Mouse (Mus musculus): ENCODE data around the gene Rbks. TPM values are rescaled to one million over a fixed set of nuclear protein-coding genes. Genes with fewer than 3 reads are reported as not detected.

Gene Rbks
- polyA plus RNA-seq, 1 experiment from 2014 or later, result 4.2 TPM

GRCm38 (mm10) chr5:31673431-31673830, 24.0 kb downstream of the Rbks start:
- Histone ChIP-seq H3K4me3 (replicated peaks) (no peak overlapping the region), H3K9ac (no peak overlapping the region), H3K4me2 (replicated peaks) (no peak overlapping the region), H3K36me3 (no peaks in the 10 kb centered on the region), H3K9me3 (replicated peaks) (no peaks in the 10 kb centered on the region), H3K27ac (replicated peaks) (no peak overlapping the region), H3K27me3 (no peaks in the 10 kb centered on the region), H3K4me1 (no peaks in the 10 kb centered on the region)
- 62% methylated on average over 2 of the region's 2 CpGs for WGBS
- no peak for ATAC-seq (ENCODE audit: insufficient number of reproducible peaks, low FRiP score, low TSS enrichment, low read depth)

DNA sequence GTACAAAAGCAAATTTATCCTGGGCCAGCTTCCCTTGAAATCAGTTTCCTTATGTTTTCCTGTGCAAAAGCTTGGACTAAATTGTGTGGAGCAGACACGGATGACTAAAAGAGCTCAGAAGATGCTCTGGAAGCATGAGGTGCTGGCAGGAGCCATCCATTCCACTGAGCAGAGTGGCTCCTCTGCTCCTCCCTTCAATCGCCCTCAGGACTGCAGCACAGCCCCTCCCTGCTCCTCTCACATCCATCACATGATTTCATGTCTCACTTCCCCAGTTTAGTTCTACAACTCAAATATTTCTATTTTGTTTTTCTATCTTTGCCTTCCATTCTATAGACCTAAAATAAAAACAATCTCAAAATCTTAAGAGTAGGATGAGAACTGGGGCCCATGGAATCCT, 26.3 kb downstream of the Rbks start:
- Histone ChIP-seq H3K27me3 (no peaks in the 10 kb centered on the region), H3K9ac (no peak overlapping the region), H3K36me3 (no peaks in the 10 kb centered on the region), H3K27ac (replicated peaks) (no peak overlapping the region), H3K4me2 (replicated peaks) (no peak overlapping the region), H3K4me1 (0 out of 2 replicates have a peak, but pooled peaks cover 4% of the 10 kb centered on the region), H3K9me3 (replicated peaks) (no peaks in the 10 kb centered on the region), H3K4me3 (replicated peaks) (no peak overlapping the region)
- 44% methylated on average over 2 of the region's 2 CpGs for WGBS
- ATAC-seq (ENCODE audit: insufficient number of reproducible peaks, low FRiP score, low TSS enrichment, low read depth), result no peak

GRCm38 (mm10) chr5:31669984-31670383, 27.4 kb downstream of the Rbks start:
- Histone ChIP-seq H3K9me3 (replicated peaks) (no peaks in the 10 kb centered on the region), H3K4me1 (0 out of 2 replicates have a peak, but pooled peaks cover 5% of the 10 kb centered on the region), H3K4me3 (replicated peaks) (no peak overlapping the region), H3K27me3 (no peaks in the 10 kb centered on the region), H3K36me3 (no peaks in the 10 kb centered on the region), H3K27ac (replicated peaks) (no peak overlapping the region), H3K4me2 (replicated peaks) (no peak overlapping the region), H3K9ac (no peak overlapping the region)
- ATAC-seq (ENCODE audit: insufficient number of reproducible peaks, low FRiP score, low TSS enrichment, low read depth), result no peak
- 73% methylated on average over 5 of the region's 5 CpGs for WGBS

DNA sequence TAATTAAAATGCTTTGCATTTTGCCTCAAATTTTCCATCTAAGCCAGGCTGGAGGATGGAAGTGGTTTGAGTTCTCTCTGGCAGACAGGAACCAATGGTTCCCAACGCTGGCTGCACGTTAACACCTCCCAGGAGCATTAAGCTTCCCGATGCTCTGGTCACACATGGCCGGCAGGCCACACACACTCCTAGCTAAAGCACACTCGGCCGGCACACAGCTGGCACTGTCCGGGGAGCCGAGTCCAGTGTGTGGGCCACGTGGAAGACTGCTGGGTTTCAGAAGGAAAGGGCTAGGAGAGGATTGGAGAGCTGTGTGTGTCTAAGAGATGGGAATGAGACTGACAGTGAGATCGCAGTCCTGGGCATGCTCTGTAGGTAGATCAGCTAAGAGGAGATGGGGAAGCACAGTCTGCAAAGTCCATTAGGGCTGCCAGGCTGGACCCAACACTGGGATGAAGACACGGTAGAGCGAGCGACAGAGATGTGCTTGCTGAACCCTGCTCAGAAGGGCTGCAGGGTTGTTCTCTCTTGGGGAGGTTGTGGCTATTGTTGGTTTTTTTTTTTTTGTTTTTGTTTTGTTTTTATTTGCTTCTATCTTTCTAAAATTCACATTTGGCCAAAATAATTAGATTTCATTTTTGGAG, 29.0 kb downstream of the Rbks start:
- Histone ChIP-seq H3K36me3 (no peaks in the 10 kb centered on the region), H3K4me2 (replicated peaks) (no peak overlapping the region), H3K27ac (replicated peaks) (no peak overlapping the region), H3K4me3 (replicated peaks) (no peak overlapping the region), H3K4me1 (0 out of 2 replicates have a peak, but pooled peaks cover 5% of the 10 kb centered on the region), H3K9ac (no peak overlapping the region), H3K27me3 (no peaks in the 10 kb centered on the region), H3K9me3 (replicated peaks) (no peaks in the 10 kb centered on the region)
- no peak for ATAC-seq (ENCODE audit: insufficient number of reproducible peaks, low FRiP score, low TSS enrichment, low read depth)
- 71% methylated on average over 13 of the region's 13 CpGs for WGBS

GRCm38 (mm10) chr5:31666176-31666575, 31.3 kb downstream of the Rbks start:
- no peak for ATAC-seq (ENCODE audit: insufficient number of reproducible peaks, low FRiP score, low TSS enrichment, low read depth)
- 14% methylated on average over 1 of the region's 1 CpGs for WGBS
- Histone ChIP-seq H3K36me3 (no peaks in the 10 kb centered on the region), H3K27me3 (no peaks in the 10 kb centered on the region), H3K4me2 (replicated peaks) (no peak overlapping the region), H3K9ac (no peak overlapping the region), H3K4me1 (0 out of 2 replicates have a peak, but pooled peaks cover 5% of the 10 kb centered on the region), H3K4me3 (replicated peaks) (no peak overlapping the region), H3K27ac (replicated peaks) (0 out of 2 replicates have a peak overlapping the region, but pooled peaks have one; percentile 36), H3K9me3 (replicated peaks) (no peaks in the 10 kb centered on the region)

- 74% methylated on average over 1 of the region's 1 CpGs for WGBS
- ATAC-seq (ENCODE audit: insufficient number of reproducible peaks, low FRiP score, low TSS enrichment, low read depth), result no peak
- H3K4me1 ChIP-seq, result no peaks in the 10 kb centered on the region
These were observed 41.7 kb downstream of the Rbks start for GRCm38 (mm10) chr5:31655688-31656190.

GRCm38 (mm10) chr5:31650518-31651288, 46.7 kb downstream of the Rbks start:
- 79% methylated on average over 2 of the region's 2 CpGs for WGBS
- ATAC-seq (ENCODE audit: insufficient number of reproducible peaks, low FRiP score, low TSS enrichment, low read depth), result no peak
- H3K27me3 ChIP-seq, result no peaks in the 10 kb centered on the region
- no peak overlapping the region for H3K9ac ChIP-seq
- H3K36me3 ChIP-seq, result no peaks in the 10 kb centered on the region
- no peak overlapping the region for H3K4me3 ChIP-seq (replicated peaks)
- no peaks in the 10 kb centered on the region for H3K4me1 ChIP-seq
- no peaks in the 10 kb centered on the region for H3K9me3 ChIP-seq (replicated peaks)
- H3K4me2 ChIP-seq (replicated peaks), result no peak overlapping the region
- H3K27ac ChIP-seq (replicated peaks), result no peak overlapping the region

More at GRCm38 (mm10) chr5:31655688-31656190, 41.7 kb downstream of the Rbks start:
- no peak overlapping the region for H3K4me3 ChIP-seq (replicated peaks)
- no peak overlapping the region for H3K4me2 ChIP-seq (replicated peaks)
- no peaks in the 10 kb centered on the region for H3K9me3 ChIP-seq (replicated peaks)
- no peaks in the 10 kb centered on the region for H3K27me3 ChIP-seq
- H3K27ac ChIP-seq (replicated peaks), result no peak overlapping the region
- H3K9ac ChIP-seq, result no peak overlapping the region
- no peaks in the 10 kb centered on the region for H3K36me3 ChIP-seq

- ATAC-seq (ENCODE audit: insufficient number of reproducible peaks, low FRiP score, low TSS enrichment, low read depth), result no peak
- no peak overlapping the region for H3K9ac ChIP-seq
- WGBS, result 73% methylated on average over 2 of the region's 2 CpGs
- no peak overlapping the region for H3K4me3 ChIP-seq (replicated peaks)
- H3K27ac ChIP-seq (replicated peaks), result no peak overlapping the region
- H3K36me3 ChIP-seq, result no peaks in the 10 kb centered on the region
- no peak overlapping the region for H3K4me2 ChIP-seq (replicated peaks)
- no peaks in the 10 kb centered on the region for H3K9me3 ChIP-seq (replicated peaks)
- H3K27me3 ChIP-seq, result no peaks in the 10 kb centered on the region
- 0 out of 2 replicates have a peak, but pooled peaks cover 5% of the 10 kb centered on the region for H3K4me1 ChIP-seq
These were observed 50.1 kb downstream of the Rbks start for GRCm38 (mm10) chr5:31647327-31647726.

DNA sequence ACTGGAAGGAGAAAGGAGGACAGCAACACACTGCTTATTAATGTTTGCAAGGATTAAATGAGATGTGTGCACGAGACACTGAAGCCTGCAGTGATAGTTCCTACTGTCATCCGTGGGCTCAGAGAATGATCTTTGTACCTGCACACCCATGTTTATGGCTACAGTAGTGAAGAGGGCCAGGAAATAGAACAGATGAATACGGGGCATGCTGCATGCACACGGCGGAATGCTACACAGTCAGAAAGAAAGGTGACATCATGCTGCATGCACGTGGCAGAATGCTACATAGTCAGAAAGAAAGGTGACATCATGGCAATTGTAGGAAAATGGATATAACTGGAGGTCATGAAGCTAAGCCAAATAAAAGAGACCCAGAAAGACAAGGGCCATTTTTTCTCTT, 50.9 kb downstream of the Rbks start:
- no peak for ATAC-seq (ENCODE audit: insufficient number of reproducible peaks, low FRiP score, low TSS enrichment, low read depth)
- WGBS, result 80% methylated on average over 6 of the region's 6 CpGs

DNA sequence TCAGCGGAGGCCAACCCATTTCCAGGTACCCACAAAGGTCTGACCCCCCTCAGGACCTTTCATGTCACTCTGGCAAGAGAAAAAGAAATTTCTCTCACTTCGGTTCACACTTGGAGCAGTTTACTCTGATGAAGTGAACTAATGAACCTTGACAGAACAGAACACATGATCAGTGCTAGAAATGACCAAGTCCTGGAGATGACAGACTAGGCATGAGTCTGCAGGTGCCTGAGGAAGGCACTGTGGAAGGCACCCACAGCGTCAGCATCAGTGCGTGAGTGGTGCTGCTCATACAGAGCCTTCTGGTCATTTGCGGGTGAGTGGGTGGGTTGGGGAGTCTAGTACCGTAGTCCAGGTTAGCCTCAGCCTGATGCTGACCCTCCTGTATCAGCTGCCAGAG, 51.6 kb downstream of the Rbks start:
- H3K4me3 ChIP-seq (replicated peaks), result no peak overlapping the region
- H3K36me3 ChIP-seq, result no peaks in the 10 kb centered on the region
- H3K4me1 ChIP-seq, result 0 out of 2 replicates have a peak, but pooled peaks cover 5% of the 10 kb centered on the region
- H3K27me3 ChIP-seq, result no peaks in the 10 kb centered on the region
- no peak overlapping the region for H3K9ac ChIP-seq
- no peak overlapping the region for H3K4me2 ChIP-seq (replicated peaks)
- no peaks in the 10 kb centered on the region for H3K9me3 ChIP-seq (replicated peaks)
- ATAC-seq (ENCODE audit: insufficient number of reproducible peaks, low FRiP score, low TSS enrichment, low read depth), result no peak
- WGBS, result 89% methylated on average over 6 of the region's 6 CpGs
- no peak overlapping the region for H3K27ac ChIP-seq (replicated peaks)

More for the DNA sequence above, 50.9 kb downstream of the Rbks start:
- H3K4me2 ChIP-seq (replicated peaks), result no peak overlapping the region
- H3K9me3 ChIP-seq (replicated peaks), result no peaks in the 10 kb centered on the region
- H3K27me3 ChIP-seq, result no peaks in the 10 kb centered on the region
- no peak overlapping the region for H3K9ac ChIP-seq
- no peak overlapping the region for H3K27ac ChIP-seq (replicated peaks)
- H3K4me1 ChIP-seq, result 0 out of 2 replicates have a peak, but pooled peaks cover 5% of the 10 kb centered on the region
- no peak overlapping the region for H3K4me3 ChIP-seq (replicated peaks)
- no peaks in the 10 kb centered on the region for H3K36me3 ChIP-seq

DNA sequence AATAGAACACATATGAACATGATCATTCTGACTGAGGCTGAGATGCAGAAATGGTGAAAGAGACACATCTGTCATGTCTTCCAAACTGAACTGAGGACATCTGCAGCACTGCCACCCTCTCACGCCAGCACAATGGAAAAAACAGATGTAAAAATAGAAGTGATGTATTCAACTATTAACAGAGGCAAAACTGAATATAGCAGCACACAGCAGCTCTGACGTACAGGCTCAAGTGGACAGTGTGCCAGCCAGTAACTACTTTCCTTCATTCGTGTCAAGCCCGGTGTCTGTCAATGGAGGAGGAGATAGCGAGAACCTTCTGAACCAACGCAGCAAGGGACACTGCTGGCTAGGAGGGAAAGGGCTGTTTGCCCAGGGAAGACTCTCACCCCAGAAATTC, 52.6 kb downstream of the Rbks start:
- H3K27ac ChIP-seq (replicated peaks), result peak overlapping the region; percentile 59; the same call in 1 of the 2 replicates
- 74% methylated on average over 6 of the region's 6 CpGs for WGBS
- H3K9ac ChIP-seq, result no peak overlapping the region
- H3K4me3 ChIP-seq (replicated peaks), result no peak overlapping the region
- no peak overlapping the region for H3K4me2 ChIP-seq (replicated peaks)
- no peaks in the 10 kb centered on the region for H3K9me3 ChIP-seq (replicated peaks)
- H3K27me3 ChIP-seq, result no peaks in the 10 kb centered on the region
- H3K36me3 ChIP-seq, result no peaks in the 10 kb centered on the region
- 0 out of 2 replicates have a peak, but pooled peaks cover 5% of the 10 kb centered on the region for H3K4me1 ChIP-seq
- no peak for ATAC-seq (ENCODE audit: insufficient number of reproducible peaks, low FRiP score, low TSS enrichment, low read depth)

Measured in embryonic facial prominence, embryonic 15.5 days (tissue).